Mouse (Mus musculus) hindbrain, postnatal 0 days (tissue): Measurements from ENCODE around the gene Erv3. TPM values are rescaled to one million over a fixed set of nuclear protein-coding genes. Genes with fewer than 3 reads are reported as not detected.

Experiments used
- ATAC-seq: fragments of 200-750 bp; cut with Nextera tagmentation; 2 replicates; pipeline ENCODE4 v1.8.0; 2017; ENCODE audit warnings: mild to moderate bottlenecking, moderate TSS enrichment, moderate library complexity
- DNase-seq: peaks from one replicate; pipeline ENCODE4 v3.0.0-alpha.2; 2015; ENCODE audit warnings: low spot score
- H3K27ac ChIP-seq: fragments of 300-500 bp; sonication (generic); 2 replicates; pipeline ENCODE4 v1.5.1; 2014; ENCODE audit warnings: mild to moderate bottlenecking
- H3K27me3 ChIP-seq: fragments of 300-500 bp; sonication (generic); 2 replicates; pipeline ENCODE4 v1.6.1; 2014; ENCODE audit warnings: low read length, mixed read lengths; ENCODE audit not compliant: insufficient read depth
- H3K36me3 ChIP-seq: fragments of 300-500 bp; sonication (generic); 2 replicates; pipeline ENCODE4 v1.6.1; 2014; ENCODE audit warnings: low read length, mixed read lengths; ENCODE audit not compliant: insufficient read depth
- H3K4me1 ChIP-seq: fragments of 300-500 bp; sonication (generic); 2 replicates; pipeline ENCODE4 v1.6.1; 2014; ENCODE audit warnings: antibody characterized with exemption, low read length, mixed read lengths; ENCODE audit not compliant: insufficient read depth
- H3K4me2 ChIP-seq: fragments of 300-500 bp; sonication (generic); 2 replicates; pipeline ENCODE4 v1.6.1; 2014; ENCODE audit warnings: low read depth, mild to moderate bottlenecking, low read length, moderate library complexity, mixed read lengths
- H3K4me3 ChIP-seq: fragments of 300-500 bp; sonication (generic); 2 replicates; pipeline ENCODE4 v1.5.1; 2014; ENCODE audit warnings: low read length
- H3K9ac ChIP-seq: fragments of 300-500 bp; sonication (generic); replicated peaks from 2 replicates; pipeline ENCODE4 v1.6.1; 2014; ENCODE audit warnings: mild to moderate bottlenecking, low read length, moderate library complexity, mixed read lengths
- H3K9me3 ChIP-seq: fragments of 300-500 bp; sonication (generic); 2 replicates; pipeline ENCODE4 v1.6.1; 2016; ENCODE audit warnings: low read length, mixed read lengths
- CTCF ChIP-seq: IDR thresholded peaks from 2 replicates; pipeline ENCODE4 v1.5.1; 2016; ENCODE audit warnings: antibody characterized with exemption, control low read depth, low read depth
- WGBS: fragments of 180-500 bp; shearing (Covaris S2); extraction: QIAGEN DNeasy Blood & Tissue Kit; methylation state at CpG from one replicate; pipeline ENCODE4 v1.1.7; 2014; 5-methylcytosine and 5-hydroxymethylcytosine counted together
- polyA plus RNA-seq: library from polyadenylated mRNA; unstranded; fragments of >200 nt; fragmentation: Nextera tagmentation; extraction: Ambion mirVana; gene quantifications from 2 replicates; pipeline ENCODE4 v1.2.1, GENCODE M21; 2015
- total RNA-seq: library from RNA; depleted of rRNA; stranded (reverse); fragments of >200 nt; gene quantifications from 2 replicates; pipeline ENCODE4 v1.2.3, GENCODE M21; 2014

Erv3 gene
- total and polyA plus RNA-seq, 2 experiments from 2014 or later, result 0.04 TPM; not detected in 1

DNA sequence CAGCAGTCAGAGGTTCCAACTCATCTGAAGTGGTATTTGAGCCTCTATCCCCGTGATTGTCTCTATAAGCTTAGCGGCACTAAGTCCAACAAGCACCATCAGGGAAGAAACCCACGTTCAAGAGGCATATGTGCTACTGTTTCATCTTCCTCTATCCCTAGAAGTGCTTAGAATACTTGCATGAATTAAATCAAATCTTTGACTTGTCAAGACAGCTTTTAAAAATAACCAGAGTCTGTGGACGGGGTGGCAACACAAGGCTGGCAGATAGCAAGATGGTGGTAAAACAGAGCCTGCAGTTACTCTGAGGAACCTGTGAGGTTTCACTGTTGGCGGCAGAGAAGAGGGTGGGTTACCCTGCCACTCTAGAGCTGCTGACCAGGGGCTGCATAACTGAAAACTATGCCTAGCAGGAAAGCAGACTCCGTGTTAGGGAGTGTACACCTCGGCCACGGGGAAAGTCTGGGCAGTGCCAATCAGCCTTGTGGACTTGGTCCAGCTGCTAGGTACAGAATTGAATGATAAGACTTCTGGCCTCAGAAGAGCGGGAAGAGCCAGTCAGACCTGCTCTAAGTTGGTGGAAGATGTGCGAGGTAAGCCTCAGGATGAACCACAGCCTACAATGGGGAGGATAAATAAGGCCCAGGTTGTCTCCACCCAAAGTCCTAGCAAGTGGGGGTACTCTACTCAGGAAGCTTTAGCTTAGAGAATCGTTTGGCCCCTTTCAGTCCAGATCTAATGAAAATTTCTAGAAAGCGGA lies 8.0 kb downstream of the Erv3 start:
- Histone ChIP-seq H3K27me3 (no peaks in the 10 kb centered on the region), H3K9ac (no peak overlapping the region), H3K27ac (no peak overlapping the region), H3K4me2 (no peak overlapping the region), H3K4me1 (peaks cover 12% of the 10 kb centered on the region; the same call in 1 of the 2 replicates), H3K9me3 (no peaks in the 10 kb centered on the region), H3K4me3 (no peak overlapping the region), H3K36me3 (no peaks in the 10 kb centered on the region)
- DNase-seq (no peak), ATAC-seq (no peak)
- TF ChIP-seq CTCF, result no peak
- WGBS, result 91% methylated on average over 12 of the region's 12 CpGs

DNA sequence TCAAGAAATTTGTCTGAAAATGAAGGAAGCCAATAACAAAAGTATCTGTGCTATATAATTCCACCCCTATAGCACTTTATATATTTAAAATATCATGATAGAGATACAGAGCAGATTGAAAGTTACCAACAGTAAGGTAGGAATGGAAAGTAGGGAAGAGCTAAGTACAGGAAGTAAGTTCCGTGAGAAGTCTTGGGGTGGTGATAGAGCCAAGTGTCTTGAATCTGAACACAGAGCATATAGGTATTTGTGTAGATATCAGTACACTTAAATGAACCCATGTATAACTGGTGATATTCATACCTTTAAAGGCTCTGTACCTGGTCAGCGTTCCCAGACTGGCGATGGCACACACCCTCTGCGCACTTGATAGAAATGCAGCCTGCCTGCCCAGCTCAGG lies 9.5 kb downstream of the Erv3 start:
- no peaks in the 10 kb centered on the region for H3K9me3 ChIP-seq
- no peak for TF ChIP-seq CTCF
- no peaks in the 10 kb centered on the region for H3K27me3 ChIP-seq
- no peaks in the 10 kb centered on the region for H3K36me3 ChIP-seq
- DNase-seq, result no peak
- H3K4me1 ChIP-seq, result peaks cover 19% of the 10 kb centered on the region; the same call in 1 of the 2 replicates
- H3K4me3 ChIP-seq, result no peak overlapping the region
- no peak for ATAC-seq
- H3K27ac ChIP-seq, result no peak overlapping the region
- H3K9ac ChIP-seq, result no peak overlapping the region
- WGBS, result 96% methylated on average over 4 of the region's 4 CpGs
- H3K4me2 ChIP-seq, result no peak overlapping the region

DNA sequence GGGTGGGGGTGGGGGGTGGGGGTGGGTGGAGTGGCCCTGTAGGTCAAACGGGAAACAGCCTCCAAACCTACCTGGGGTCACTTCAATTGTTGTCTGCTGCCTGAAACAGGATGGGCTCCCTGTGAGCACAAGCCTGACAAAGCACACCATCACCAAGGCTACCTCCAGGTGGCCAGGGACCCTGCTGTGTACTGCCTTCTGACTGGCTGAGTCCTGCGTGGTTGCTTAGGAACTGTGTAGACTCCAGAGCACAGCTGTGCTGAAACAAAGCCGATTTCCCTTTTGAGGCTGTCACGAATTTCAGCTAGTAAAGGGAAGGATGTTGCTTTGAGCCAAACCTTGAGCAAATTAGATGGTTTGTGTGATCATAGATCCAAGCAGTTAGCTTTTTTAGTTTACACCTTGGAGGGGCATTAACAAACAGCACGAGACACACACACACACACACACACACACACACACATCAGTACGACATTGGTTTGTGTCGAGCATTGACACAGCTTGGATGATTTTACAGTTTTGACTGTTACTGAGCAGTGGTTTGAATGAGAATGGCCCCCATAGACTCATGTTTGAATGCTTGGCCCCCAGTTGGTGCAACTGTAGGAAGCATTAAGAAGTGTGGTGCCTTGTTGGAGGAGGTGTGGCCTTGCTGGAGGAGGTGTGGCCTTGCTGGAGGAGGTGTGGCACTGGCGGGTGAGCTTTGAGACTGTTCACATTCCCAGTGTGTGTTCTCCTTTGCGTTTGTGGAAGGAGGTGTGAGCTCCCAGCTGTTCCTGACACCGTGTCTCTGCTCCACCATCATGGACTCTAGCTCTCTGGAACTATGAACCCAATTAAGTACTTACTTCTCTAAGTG lies 11.8 kb downstream of the Erv3 start:
- H3K4me3 ChIP-seq, result no peak overlapping the region

DNA sequence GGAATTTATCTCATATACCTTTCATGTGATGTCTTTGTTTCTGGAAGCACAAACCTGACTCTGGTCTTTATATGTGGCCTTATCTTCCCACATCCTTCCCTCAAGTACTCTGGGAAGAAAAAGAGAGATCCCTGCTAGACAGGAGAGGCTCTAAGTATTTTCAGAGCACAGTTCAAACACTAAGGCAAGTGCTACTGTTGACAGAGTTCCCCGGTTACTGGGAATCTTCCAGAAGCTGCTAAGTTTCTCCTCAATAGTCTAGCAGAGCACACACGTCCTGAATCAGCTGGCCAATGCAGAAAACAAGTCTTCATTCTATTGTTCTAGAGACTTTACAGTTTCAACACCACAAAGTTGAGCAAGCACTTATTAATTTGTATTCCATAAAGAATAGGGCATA lies 12.7 kb downstream of the Erv3 start:
- H3K4me3 ChIP-seq, result no peak overlapping the region
- H3K9me3 ChIP-seq, result no peaks in the 10 kb centered on the region
- DNase-seq, result no peak
- H3K27ac ChIP-seq, result peak overlapping the region; percentile 75
- no peaks in the 10 kb centered on the region for H3K27me3 ChIP-seq
- no peak overlapping the region for H3K9ac ChIP-seq
- no peak for TF ChIP-seq CTCF
- no peak for ATAC-seq
- H3K36me3 ChIP-seq, result no peaks in the 10 kb centered on the region
- peak overlapping the region; percentile 45; the same call in 1 of the 2 replicates for H3K4me2 ChIP-seq
- H3K4me1 ChIP-seq, result peaks cover 19% of the 10 kb centered on the region; the same call in 1 of the 2 replicates
- 21% methylated on average over 2 of the region's 2 CpGs for WGBS

More for the DNA sequence above, 11.8 kb downstream of the Erv3 start:
- Histone ChIP-seq H3K27ac (peak overlapping the region; percentile 75), H3K4me2 (peak overlapping the region; percentile 45), H3K9ac (no peak overlapping the region), H3K4me1 (peaks cover 19% of the 10 kb centered on the region; the same call in 1 of the 2 replicates), H3K27me3 (no peaks in the 10 kb centered on the region), H3K9me3 (no peaks in the 10 kb centered on the region), H3K36me3 (no peaks in the 10 kb centered on the region)
- DNase-seq (peak; percentile 94), ATAC-seq (peak; percentile 98)
- 3% methylated on average over 10 of the region's 10 CpGs for WGBS
- peak; percentile 51 for TF ChIP-seq CTCF

DNA sequence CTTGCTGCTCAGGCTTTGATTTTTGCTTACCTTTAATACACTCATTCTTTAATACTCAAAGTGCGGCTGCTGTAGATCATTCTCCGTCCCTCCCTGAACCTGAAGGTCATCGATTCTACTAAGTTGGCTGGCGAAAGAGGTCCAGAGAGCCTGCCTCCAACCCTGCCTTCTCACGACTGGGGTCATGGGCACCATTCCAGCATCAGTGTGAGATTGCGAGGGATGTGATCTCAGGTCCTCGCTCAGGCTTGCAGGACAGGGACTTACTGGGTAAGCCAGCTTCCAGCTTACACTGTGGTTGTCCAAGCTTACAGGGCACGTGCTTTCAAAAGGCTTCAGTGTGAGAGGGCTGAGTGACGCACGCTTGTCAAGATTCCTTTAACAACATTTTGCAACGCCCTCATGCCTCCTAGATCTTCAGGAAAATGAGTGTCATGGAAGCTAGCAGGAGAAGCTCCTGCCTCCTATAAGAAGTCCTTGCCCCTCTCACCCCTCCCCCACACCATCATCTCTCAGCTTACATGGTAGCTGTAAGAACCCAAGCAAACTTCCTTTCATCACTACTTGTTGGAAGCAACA lies 13.3 kb downstream of the Erv3 start:
- Histone ChIP-seq H3K4me2 (no peak overlapping the region), H3K4me1 (peaks cover 19% of the 10 kb centered on the region; the same call in 1 of the 2 replicates), H3K27ac (peak overlapping the region; percentile 75), H3K36me3 (no peaks in the 10 kb centered on the region), H3K9me3 (no peaks in the 10 kb centered on the region), H3K27me3 (no peaks in the 10 kb centered on the region), H3K4me3 (no peak overlapping the region), H3K9ac (no peak overlapping the region)
- WGBS, result 65% methylated on average over 11 of the region's 11 CpGs
- TF ChIP-seq CTCF, result no peak
- ATAC-seq (no peak), DNase-seq (no peak)

DNA sequence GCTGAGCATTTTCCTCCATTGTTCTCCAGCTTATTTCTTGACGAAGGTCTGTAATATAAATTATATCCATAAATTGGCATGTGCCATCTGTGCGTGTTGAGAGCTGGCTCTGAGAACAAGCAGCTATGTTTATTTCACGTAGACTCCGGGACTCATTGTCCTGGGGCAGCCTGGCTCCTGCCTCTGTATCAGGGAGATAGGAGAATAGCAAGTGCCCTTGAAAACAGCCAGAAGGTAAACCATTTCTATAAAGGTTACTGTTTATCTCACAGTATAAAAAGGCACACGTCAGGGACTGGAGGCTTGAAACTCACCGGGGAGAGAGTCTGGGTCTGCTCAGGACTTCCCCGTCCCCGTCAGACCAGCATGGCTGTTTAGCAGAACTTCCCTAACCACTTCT lies 13.9 kb downstream of the Erv3 start:
- peaks cover 19% of the 10 kb centered on the region; the same call in 1 of the 2 replicates for H3K4me1 ChIP-seq
- H3K4me2 ChIP-seq, result no peak overlapping the region
- H3K9me3 ChIP-seq, result no peaks in the 10 kb centered on the region
- H3K9ac ChIP-seq, result no peak overlapping the region
- TF ChIP-seq CTCF, result no peak
- no peak overlapping the region for H3K4me3 ChIP-seq
- no peak overlapping the region for H3K27ac ChIP-seq
- no peaks in the 10 kb centered on the region for H3K27me3 ChIP-seq
- ATAC-seq (no peak), DNase-seq (no peak)
- no peaks in the 10 kb centered on the region for H3K36me3 ChIP-seq
- 52% methylated on average over 8 of the region's 8 CpGs for WGBS
